Mouse (Mus musculus): ENCODE data around the gene Gm7879. TPM values are rescaled to one million over a fixed set of nuclear protein-coding genes. Genes with fewer than 3 reads are reported as not detected.

The Gm7879 gene
- total RNA-seq, 2 experiments from 2014 or later: 13.8 to 16.5 TPM

DNA sequence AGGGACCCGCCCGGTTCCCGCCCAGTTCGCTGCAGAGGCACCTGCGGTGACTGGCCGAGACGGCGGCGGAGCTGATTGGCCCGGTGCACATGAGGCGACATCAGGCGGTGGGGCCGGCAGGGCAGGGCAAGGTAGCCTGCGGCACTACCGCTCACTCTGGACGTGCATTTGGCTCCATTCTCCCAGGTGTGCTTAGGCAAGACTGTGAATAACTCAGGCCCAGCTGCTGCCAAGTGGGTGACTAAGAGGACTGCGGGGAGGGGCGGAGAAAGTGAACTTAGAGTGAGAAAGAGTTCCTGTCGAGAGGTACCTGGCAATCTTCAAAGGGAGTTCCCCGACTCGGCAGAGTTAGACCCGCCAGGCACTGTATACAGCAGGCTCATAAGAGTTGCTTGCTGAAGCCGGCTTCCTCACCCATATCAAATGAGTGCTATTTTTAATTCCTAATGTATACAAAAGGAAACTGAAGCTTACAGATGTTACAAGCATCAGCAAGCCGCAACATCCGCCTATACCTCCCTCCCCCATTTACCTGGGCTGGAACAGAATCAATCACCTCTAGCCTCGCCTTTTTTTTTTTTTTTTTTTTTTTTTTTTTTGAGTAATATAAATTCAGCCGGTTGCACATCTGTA lies 35.3 kb downstream of the Gm7879 start:
- peak; percentile 21 to 46 for DNase-seq (ENCODE audit: low spot score in 2 of 2)

DNA sequence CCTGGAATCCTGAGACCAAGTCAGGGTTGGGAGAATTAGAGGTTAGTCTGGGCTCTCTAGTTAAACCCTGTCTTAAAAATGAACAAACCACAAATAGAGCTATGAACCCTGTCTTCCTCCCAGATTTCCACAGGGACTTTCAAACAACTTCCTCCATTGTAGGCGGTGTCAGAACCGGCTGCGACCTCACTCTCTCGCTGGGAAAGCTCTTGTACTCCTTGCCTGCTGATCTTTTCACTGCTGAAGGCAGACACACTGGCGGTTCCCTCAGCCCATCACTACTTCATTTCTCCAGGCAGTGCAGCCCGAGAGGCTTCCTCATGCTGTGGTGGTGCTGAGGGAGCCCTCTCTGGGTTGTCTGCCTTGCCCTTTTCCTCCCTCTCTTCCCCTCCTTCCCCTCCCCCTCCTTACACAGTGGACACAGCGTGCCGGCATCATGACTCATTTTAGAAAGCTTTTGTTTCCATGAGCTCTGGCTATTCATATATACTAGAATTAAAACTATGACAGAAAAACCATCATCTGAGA lies 35.9 kb downstream of the Gm7879 start:
- peak; percentile 13 to 32 for DNase-seq (ENCODE audit: low spot score in 2 of 2)

DNA sequence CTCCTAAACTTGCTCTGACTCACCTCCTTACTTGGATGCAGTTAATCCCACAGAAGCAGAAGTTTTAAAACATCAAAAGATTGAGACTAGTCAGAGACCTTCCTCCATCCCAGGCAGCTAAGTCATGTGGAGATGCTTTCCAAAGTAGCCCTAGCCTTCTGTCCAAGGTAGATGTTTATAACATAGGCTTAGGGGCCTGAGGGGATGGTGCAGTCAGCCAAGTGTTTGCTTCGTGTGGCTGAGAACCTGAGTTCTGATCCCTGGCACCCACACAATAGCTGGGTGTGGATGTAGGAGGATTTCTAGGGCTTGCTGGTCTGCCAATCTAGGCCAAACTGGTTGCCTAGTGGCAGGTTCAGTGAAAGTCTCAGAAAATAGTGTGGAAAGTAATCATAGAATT lies 40.3 kb downstream of the Gm7879 start:
- no peak for DNase-seq (ENCODE audit: low spot score in 2 of 2)

DNA sequence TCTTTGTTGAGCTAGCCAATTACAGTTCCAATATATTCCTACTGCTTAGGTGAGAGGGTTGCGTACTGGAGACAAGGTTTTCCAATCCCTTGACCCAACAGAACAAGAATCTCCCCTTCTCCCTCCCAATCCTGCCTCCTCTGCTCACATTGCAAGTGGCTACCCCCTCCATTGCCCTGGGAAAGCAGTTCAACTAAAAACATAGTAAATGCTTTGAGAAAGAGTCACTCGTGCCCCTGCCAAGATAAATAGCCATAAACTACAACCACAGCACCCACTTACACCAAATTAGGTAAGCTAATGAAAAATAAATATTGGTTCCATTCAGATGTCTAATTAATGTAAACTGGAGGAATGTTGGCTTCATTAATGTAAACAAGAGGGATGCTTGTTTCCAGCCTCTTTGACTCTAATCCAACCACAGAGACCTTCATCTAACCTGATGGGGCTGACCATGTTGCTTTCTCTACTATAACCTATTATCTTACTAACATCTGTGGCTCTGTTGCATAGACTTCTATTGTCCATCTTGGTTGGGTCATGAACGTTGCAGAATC lies 47.0 kb downstream of the Gm7879 start:
- no peak for DNase-seq (ENCODE audit: low spot score in 2 of 2)

DNA sequence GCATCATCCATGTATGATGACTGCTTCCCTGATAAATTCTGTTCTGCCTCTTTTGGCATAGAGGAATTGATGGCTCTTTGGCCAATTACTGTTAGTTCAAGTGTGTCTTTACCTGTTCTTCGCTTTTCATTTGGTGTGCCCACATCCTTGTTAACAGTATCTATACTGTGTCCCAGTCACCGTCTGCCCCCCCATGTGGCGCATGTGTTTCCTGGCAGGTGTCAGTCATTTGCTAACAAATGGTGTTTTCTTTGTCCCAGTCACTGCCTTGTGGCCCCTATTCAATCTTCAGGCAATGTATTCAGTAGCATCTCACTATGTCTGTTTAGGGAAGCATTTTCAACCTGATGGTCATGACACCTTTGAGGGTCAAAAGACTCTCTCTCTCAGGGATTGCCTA lies 48.1 kb downstream of the Gm7879 start:
- no peak for DNase-seq (ENCODE audit: low spot score in 2 of 2)

Other genes with a start within 250 kb of the Gm7879 start
- gene Bst1, start 94.3 kb upstream of the Gm7879 start, total RNA-seq (2021): 1 to 10 TPM; 1.3 to 1.9 TPM
- 10 to 100 TPM; 65.1 to 69.5 TPM for gene Fbxl5, start 91.5 kb upstream of the Gm7879 start, total RNA-seq (2021)
- gene Cd38, start 44.6 kb upstream of the Gm7879 start, total RNA-seq (2021): 1 to 10 TPM; 6.7 to 7.5 TPM
- gene Fgfbp1, start 68.6 kb downstream of the Gm7879 start, total RNA-seq (2021): not detected
- gene Prom1, start 188.9 kb downstream of the Gm7879 start, total RNA-seq (2021): 1 to 10 TPM; 2.5 to 3.3 TPM

Measured in adrenal gland, adult 18-20 months (tissue).